Mouse (Mus musculus): Measurements from ENCODE around the gene Gpatch8. TPM values are rescaled to one million over a fixed set of nuclear protein-coding genes. Genes with fewer than 3 reads are reported as not detected.

The Gpatch8 gene
- total and polyA plus RNA-seq, 3 experiments, result 11.5 to 24.7 (median 16.6) TPM

DNA sequence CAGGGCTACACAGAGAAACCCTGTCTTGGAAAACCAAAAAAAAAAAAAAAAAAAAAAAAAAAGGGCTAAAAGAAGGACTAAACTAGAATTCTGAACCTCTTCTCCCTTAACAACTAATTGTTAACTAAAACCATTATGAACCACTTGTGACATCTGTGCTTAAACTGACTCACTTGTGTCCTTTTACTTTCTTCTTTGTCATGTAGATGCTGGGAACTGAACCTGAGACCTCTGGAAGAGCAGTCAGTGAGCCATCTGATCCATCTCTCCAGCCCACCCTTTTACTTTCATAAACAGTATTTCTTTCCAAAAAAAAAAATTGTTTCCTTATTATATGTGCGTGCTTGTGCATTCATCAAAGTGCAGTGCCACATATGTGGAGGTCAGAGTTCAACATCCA lies 16.5 kb downstream of the Gpatch8 start:
- Histone ChIP-seq H3K79me2 (replicated peaks; ENCODE audit: control insufficient read depth, extremely low read depth, insufficient read depth, poor library complexity, severe bottlenecking) (peaks cover 35% of the 10 kb centered on the region), H3K4me3 (replicated peaks in 1 of 3; ENCODE audit: low read depth in 2 of 3, low read length in 2 of 3, poor library complexity in 1 of 3) (no peak overlapping the region), H3K27me3 (replicated peaks) (no peaks in the 10 kb centered on the region), H3K9ac (ENCODE audit: insufficient read depth, low read depth) (no peak overlapping the region), H3K36me3 (replicated peaks in 1 of 2; ENCODE audit: control insufficient read depth in 1 of 2, insufficient read depth in 1 of 2, low read length in 1 of 2) (peaks cover 21 to 51% of the 10 kb centered on the region in 2 experiments), H3K27ac (ENCODE audit: insufficient read depth, low read depth) (no peak overlapping the region), H3K4me1 (ENCODE audit: control insufficient read depth in 1 of 2, insufficient read depth in 2 of 2) (peaks cover 0 to 8% of the 10 kb centered on the region in 2 experiments; a peak in 1 of 4 replicates), H3K4me2 (ENCODE audit: insufficient read depth, low read depth, poor library complexity, severe bottlenecking) (no peak overlapping the region), H3K9me3 (replicated peaks; ENCODE audit: low read length) (no peaks in the 10 kb centered on the region)
- dilution Hi-C loops (cut with MboI; ENCODE audit: extremely low pct_ligation_motif_present, extremely low pct_unique_long_range_greater_than_20kb, low sequenced_read_pairs), result no loop called here
- in situ Hi-C loops (cut with MboI; ENCODE audit: low pct_ligation_motif_present, low pct_unique_long_range_greater_than_20kb, low sequenced_read_pairs), result no loop called here
- no peak for DNase-seq (ENCODE audit: extremely low read depth)
- TF ChIP-seq MYC (IDR thresholded peaks at IDR 0.05; ENCODE audit: low read depth, low read length) (no peak), MAX (IDR thresholded peaks at IDR 0.05; ENCODE audit: low read length) (no peak), SMC3 (IDR thresholded peaks at IDR 0.05; ENCODE audit: low read depth, low read length) (no peak), ETS1 (conservative IDR thresholded peaks at IDR 0.05; ENCODE audit: low read depth, low read length) (no peak), SIN3A (IDR thresholded peaks at IDR 0.05; ENCODE audit: low read length) (no peak), IRF4 (IDR thresholded peaks at IDR 0.05; ENCODE audit: low read depth, low read length) (no peak), TCF12 (IDR thresholded peaks at IDR 0.05; ENCODE audit: low read depth, low read length) (no peak), MEF2A (IDR thresholded peaks at IDR 0.05; ENCODE audit: borderline replicate concordance, low read depth, low read length) (no peak)

DNA sequence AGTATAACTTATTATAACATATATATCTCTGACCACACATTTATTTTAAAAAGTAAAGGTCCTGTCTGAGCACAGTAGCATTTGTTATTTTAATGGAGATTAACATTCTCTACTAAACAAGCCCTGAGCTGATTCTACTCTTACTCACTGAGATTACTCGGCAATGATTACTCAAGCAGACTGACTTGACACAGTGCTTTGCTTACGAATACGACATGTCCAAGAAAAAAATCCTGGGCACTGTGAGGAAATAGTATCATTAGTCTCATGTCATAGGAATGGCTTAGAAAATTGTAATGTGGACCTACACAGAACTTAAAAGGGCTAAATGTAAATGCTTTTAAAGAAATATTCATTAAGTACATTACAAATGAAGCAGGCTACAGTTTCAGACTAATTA lies 20.0 kb downstream of the Gpatch8 start:
- H3K4me3 ChIP-seq (replicated peaks in 1 of 3; ENCODE audit: low read depth in 2 of 3, low read length in 2 of 3, poor library complexity in 1 of 3), result no peak overlapping the region
- no peaks in the 10 kb centered on the region for H3K9me3 ChIP-seq (replicated peaks; ENCODE audit: low read length)
- TF ChIP-seq POLR2A (IDR thresholded peaks at IDR 0.05; ENCODE audit: low read depth, low read length), result no peak
- TF ChIP-seq MEF2A (IDR thresholded peaks at IDR 0.05; ENCODE audit: borderline replicate concordance, low read depth, low read length), result no peak
- TF ChIP-seq IRF4 (IDR thresholded peaks at IDR 0.05; ENCODE audit: low read depth, low read length), result no peak
- no peak for TF ChIP-seq EP300 (IDR thresholded peaks at IDR 0.05; ENCODE audit: low read length)
- no peak for TF ChIP-seq KAT2A (IDR thresholded peaks at IDR 0.05; ENCODE audit: insufficient replicate concordance, low read length)
- no peak for TF ChIP-seq JUND (conservative IDR thresholded peaks at IDR 0.05; ENCODE audit: low read depth, low read length)
- TF ChIP-seq ELF1 (IDR thresholded peaks at IDR 0.05; ENCODE audit: low read depth, low read length), result no peak
- no peak for TF ChIP-seq SIN3A (IDR thresholded peaks at IDR 0.05; ENCODE audit: low read length)
- TF ChIP-seq USF2 (conservative IDR thresholded peaks at IDR 0.05; ENCODE audit: low read depth, low read length), result no peak
- TF ChIP-seq TBP (conservative IDR thresholded peaks at IDR 0.05; ENCODE audit: low read depth, low read length), result no peak
- TF ChIP-seq NELFE (IDR thresholded peaks at IDR 0.05; ENCODE audit: low read depth, low read length), result no peak
- TF ChIP-seq ETS1 (conservative IDR thresholded peaks at IDR 0.05; ENCODE audit: low read depth, low read length), result no peak
- no peak for TF ChIP-seq E2F4 (IDR thresholded peaks at IDR 0.05; ENCODE audit: insufficient replicate concordance, low read depth, low read length)
- no peak overlapping the region for H3K27ac ChIP-seq (ENCODE audit: insufficient read depth, low read depth)
- in situ Hi-C loops (cut with MboI; ENCODE audit: low pct_ligation_motif_present, low pct_unique_long_range_greater_than_20kb, low sequenced_read_pairs), result no loop called here
- no peak overlapping the region for H3K9ac ChIP-seq (ENCODE audit: insufficient read depth, low read depth)
- dilution Hi-C loops (cut with MboI; ENCODE audit: extremely low pct_ligation_motif_present, extremely low pct_unique_long_range_greater_than_20kb, low sequenced_read_pairs), result no loop called here
- H3K27me3 ChIP-seq (replicated peaks), result no peaks in the 10 kb centered on the region
- peaks cover 0 to 7% of the 10 kb centered on the region in 2 experiments; a peak in 1 of 4 replicates for H3K4me1 ChIP-seq (ENCODE audit: control insufficient read depth in 1 of 2, insufficient read depth in 2 of 2)
- H3K36me3 ChIP-seq (replicated peaks in 1 of 2; ENCODE audit: control insufficient read depth in 1 of 2, insufficient read depth in 1 of 2, low read length in 1 of 2), result peaks cover 18 to 48% of the 10 kb centered on the region in 2 experiments
- H3K79me2 ChIP-seq (replicated peaks; ENCODE audit: control insufficient read depth, extremely low read depth, insufficient read depth, poor library complexity, severe bottlenecking), result peaks cover 16% of the 10 kb centered on the region
- H3K4me2 ChIP-seq (ENCODE audit: insufficient read depth, low read depth, poor library complexity, severe bottlenecking), result no peak overlapping the region
- DNase-seq (ENCODE audit: extremely low read depth), result no peak

All from CH12.LX (cell line).